Mouse (Mus musculus) lung, postnatal 0 days (tissue): ENCODE results near the gene Ttbk1. TPM values are rescaled to one million over a fixed set of nuclear protein-coding genes. Genes with fewer than 3 reads are reported as not detected.

Experiments used
- ATAC-seq: fragments of 200-750 bp; cut with Nextera tagmentation; 2 replicates; pipeline ENCODE4 v1.8.0; 2017; ENCODE audit warnings: moderate library complexity
- DNase-seq: peaks from one replicate; pipeline ENCODE4 v3.0.0-alpha.2; 2016; ENCODE audit warnings: low spot score
- H3K27ac ChIP-seq: fragments of 300-500 bp; sonication (generic); 2 replicates; pipeline ENCODE4 v1.5.1; 2014; ENCODE audit warnings: antibody characterized with exemption, mild to moderate bottlenecking, low read length, mixed read lengths
- H3K27me3 ChIP-seq: fragments of 300-500 bp; sonication (generic); replicated peaks from 2 replicates; pipeline ENCODE4 v1.6.1; 2014; ENCODE audit warnings: low read length, mixed read lengths; ENCODE audit not compliant: insufficient read depth
- H3K36me3 ChIP-seq: fragments of 300-500 bp; sonication (generic); 2 replicates; pipeline ENCODE4 v1.6.1; 2014; ENCODE audit warnings: low read length, mixed read lengths; ENCODE audit not compliant: insufficient read depth
- H3K4me1 ChIP-seq: fragments of 300-500 bp; sonication (generic); 2 replicates; pipeline ENCODE4 v1.6.1; 2014; ENCODE audit warnings: antibody characterized with exemption, low read depth, low read length, mixed read lengths; ENCODE audit not compliant: insufficient read depth
- H3K4me2 ChIP-seq: fragments of 300-500 bp; sonication (generic); replicated peaks from 2 replicates; pipeline ENCODE4 v1.6.1; 2014; ENCODE audit warnings: low read depth, mild to moderate bottlenecking, low read length, moderate library complexity, mixed read lengths
- H3K4me3 ChIP-seq: fragments of 300-500 bp; sonication (generic); 2 replicates; pipeline ENCODE4 v1.5.1; 2014; ENCODE audit warnings: low read depth, low read length
- H3K9ac ChIP-seq: fragments of 300-500 bp; sonication (generic); replicated peaks from 2 replicates; pipeline ENCODE4 v1.6.1; 2014; ENCODE audit warnings: low read depth, mild to moderate bottlenecking
- H3K9me3 ChIP-seq: fragments of 300-500 bp; sonication (generic); 2 replicates; pipeline ENCODE4 v1.6.1; 2016; ENCODE audit warnings: low read length, mixed read lengths
- CTCF ChIP-seq: IDR thresholded peaks from 2 replicates; pipeline ENCODE4 v1.5.1; 2016; ENCODE audit warnings: antibody characterized with exemption, mild to moderate bottlenecking
- EP300 ChIP-seq: IDR thresholded peaks from 2 replicates; pipeline ENCODE4 v1.6.1; 2016; ENCODE audit warnings: antibody characterized with exemption, mild to moderate bottlenecking, control low read depth
- whole genome bisulfite sequencing: fragments of 180-500 bp; shearing (Covaris S2); extraction: QIAGEN DNeasy Blood & Tissue Kit; methylation state at CpG from one replicate; pipeline ENCODE4 v1.1.7; 2014; 5-methylcytosine and 5-hydroxymethylcytosine counted together
- polyA plus RNA-seq: library from polyadenylated mRNA; unstranded; fragments of >200 nt; fragmentation: Nextera tagmentation; extraction: Ambion mirVana; gene quantifications from 2 replicates; pipeline ENCODE4 v1.2.1, GENCODE M21; 2015

Ttbk1 gene
- polyA plus RNA-seq, 1 experiment from 2014 or later = 0.04 TPM

DNA sequence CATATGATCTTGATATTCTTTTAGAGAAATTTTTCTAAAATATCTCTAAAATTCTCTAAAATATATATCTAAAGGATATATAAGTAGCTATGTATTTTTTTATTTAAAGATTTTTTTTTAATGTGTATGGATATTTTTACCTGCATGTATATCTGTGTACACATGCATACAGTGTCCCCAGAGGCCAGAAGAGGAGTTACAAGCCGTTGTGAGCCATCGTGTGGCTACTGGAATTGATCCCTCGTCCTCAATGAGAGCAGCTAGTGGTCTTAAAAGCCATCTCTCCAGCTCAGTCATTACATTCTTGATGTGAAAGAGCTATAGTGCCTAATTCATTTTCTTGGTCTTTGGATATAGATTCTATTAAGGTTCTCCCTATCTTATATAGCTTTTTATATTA is 79.0 kb downstream of the Ttbk1 start:
- 31% methylated on average over 3 of the region's 3 CpGs for WGBS
- H3K36me3 ChIP-seq = peaks cover 41% of the 10 kb centered on the region

DNA sequence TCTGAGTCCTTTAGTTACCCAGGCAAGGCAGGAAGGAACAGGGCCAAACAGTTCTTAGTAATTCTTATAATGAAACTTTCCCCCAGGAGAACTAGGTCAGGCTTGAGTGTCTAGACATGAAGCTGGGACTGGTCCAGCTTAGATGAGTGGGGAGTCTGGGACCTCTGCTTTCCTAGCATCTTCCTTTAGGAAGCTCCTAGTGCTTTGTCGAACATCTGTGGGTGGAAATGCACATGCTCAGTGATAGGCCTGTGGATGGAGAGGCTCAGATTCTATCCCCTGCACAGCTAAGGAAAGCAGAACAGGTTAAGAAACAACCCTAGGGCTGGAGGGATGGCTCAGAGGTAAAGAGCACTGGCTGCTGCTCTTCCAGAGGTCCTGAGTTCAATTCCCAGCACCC is 92.8 kb downstream of the Ttbk1 start:
- Histone ChIP-seq H3K4me2 (no peak overlapping the region), H3K36me3 (peaks cover 7% of the 10 kb centered on the region), H3K27me3 (no peaks in the 10 kb centered on the region), H3K27ac (no peak overlapping the region), H3K9me3 (no peaks in the 10 kb centered on the region), H3K9ac (no peak overlapping the region), H3K4me3 (no peak overlapping the region), H3K4me1 (no peaks in the 10 kb centered on the region)
- no peak for TF ChIP-seq CTCF
- TF ChIP-seq EP300 = no peak
- DNase-seq = no peak
- no peak for ATAC-seq
- 89% methylated on average over 1 of the region's 1 CpGs for WGBS

More for the DNA sequence above, 79.0 kb downstream of the Ttbk1 start:
- DNase-seq = peak; percentile 29
- Histone ChIP-seq H3K27ac (no peak overlapping the region), H3K4me2 (no peak overlapping the region), H3K9ac (no peak overlapping the region), H3K27me3 (no peaks in the 10 kb centered on the region), H3K4me1 (no peaks in the 10 kb centered on the region), H3K9me3 (no peaks in the 10 kb centered on the region), H3K4me3 (no peak overlapping the region)
- no peak for TF ChIP-seq EP300
- peak; percentile 62 for TF ChIP-seq CTCF
- no peak for ATAC-seq

DNA sequence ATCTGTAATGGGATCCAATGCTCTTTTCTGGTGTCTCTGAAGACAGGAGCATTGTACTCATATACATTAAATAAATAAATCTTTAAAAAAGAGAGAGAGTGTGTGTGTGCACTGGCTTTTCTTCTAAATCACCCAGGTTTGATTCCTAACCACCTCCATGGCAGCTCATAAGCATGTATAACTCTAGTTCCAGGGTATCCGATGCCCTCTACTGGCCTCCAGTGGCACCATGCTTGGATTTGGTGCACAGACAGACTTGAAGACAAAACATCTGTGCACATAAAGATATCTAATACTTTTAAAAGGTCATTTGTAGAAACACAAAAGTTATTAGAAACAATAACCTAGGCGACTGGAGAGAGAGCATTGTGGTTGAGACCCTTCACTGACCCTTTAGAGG is 94.5 kb downstream of the Ttbk1 start:
- Histone ChIP-seq H3K36me3 (peaks cover 15% of the 10 kb centered on the region), H3K27ac (no peak overlapping the region), H3K27me3 (no peaks in the 10 kb centered on the region), H3K9me3 (no peaks in the 10 kb centered on the region), H3K4me1 (no peaks in the 10 kb centered on the region), H3K4me2 (no peak overlapping the region), H3K9ac (no peak overlapping the region), H3K4me3 (no peak overlapping the region)
- ATAC-seq = no peak; the same call in 1 of the 2 replicates
- peak; percentile 71 for DNase-seq
- TF ChIP-seq CTCF (peak; percentile 85), EP300 (no peak)
- WGBS = 50% methylated on average over 2 of the region's 2 CpGs

Other genes with a start within 250 kb of the Ttbk1 start
- gene Polr1c, start 239.6 kb downstream of the Ttbk1 start, polyA plus RNA-seq = 82.0 and 89.9 TPM in 2 replicates
- 185 and 199 TPM in 2 replicates for gene Yipf3, start 239.6 kb downstream of the Ttbk1 start, polyA plus RNA-seq
- 3.7 and 5.2 TPM in 2 replicates for gene Lrrc73, start 234.1 kb downstream of the Ttbk1 start, polyA plus RNA-seq
- gene Tjap1, start 204.6 kb downstream of the Ttbk1 start, polyA plus RNA-seq = 21.0 and 22.8 TPM in 2 replicates
- 1.3 TPM in 2 replicates for gene Dlk2, start 190.3 kb downstream of the Ttbk1 start, polyA plus RNA-seq
- gene Abcc10, start 159.3 kb downstream of the Ttbk1 start, polyA plus RNA-seq = 3.4 and 3.8 TPM in 2 replicates
- 5.8 and 6.3 TPM in 2 replicates for gene Zfp318, start 103.9 kb downstream of the Ttbk1 start, polyA plus RNA-seq
- 0.76 and 0.81 TPM in 2 replicates for gene Crip3, start 58.7 kb downstream of the Ttbk1 start, polyA plus RNA-seq
- not detected in 2 replicates for gene Slc22a7, start 49.2 kb downstream of the Ttbk1 start, polyA plus RNA-seq
- 2.8 and 4.2 TPM in 2 replicates for gene Dnph1, start 9.0 kb upstream of the Ttbk1 start, polyA plus RNA-seq
- 3.5 and 3.8 TPM in 2 replicates for gene Cul9, start 58.7 kb upstream of the Ttbk1 start, polyA plus RNA-seq
- 5.1 and 5.6 TPM in 2 replicates for gene Srf, start 68.5 kb upstream of the Ttbk1 start, polyA plus RNA-seq
- 73.2 and 75.8 TPM in 2 replicates for gene Ptk7, start 141.8 kb upstream of the Ttbk1 start, polyA plus RNA-seq
- gene Klc4, start 158.3 kb upstream of the Ttbk1 start, polyA plus RNA-seq = 36.5 and 38.4 TPM in 2 replicates
- gene Mrpl2, start 158.6 kb upstream of the Ttbk1 start, polyA plus RNA-seq = 69.2 and 88.6 TPM in 2 replicates
- 21.8 and 22.1 TPM in 2 replicates for gene Cul7, start 162.7 kb upstream of the Ttbk1 start, polyA plus RNA-seq
- gene Rrp36, start 186.7 kb upstream of the Ttbk1 start, polyA plus RNA-seq = 35.2 and 38.5 TPM in 2 replicates
- gene Mea1, start 191.1 kb upstream of the Ttbk1 start, polyA plus RNA-seq = 113 and 114 TPM in 2 replicates
- 96.7 and 111 TPM in 2 replicates for gene Klhdc3, start 193.2 kb upstream of the Ttbk1 start, polyA plus RNA-seq
- gene Ppp2r5d, start 217.4 kb upstream of the Ttbk1 start, polyA plus RNA-seq = 31.7 and 31.8 TPM in 2 replicates
- 18.5 and 23.4 TPM in 2 replicates for gene Pex6, start 223.8 kb upstream of the Ttbk1 start, polyA plus RNA-seq
- 13.0 and 14.9 TPM in 2 replicates for gene Gnmt, start 241.5 kb upstream of the Ttbk1 start, polyA plus RNA-seq